Mouse (Mus musculus) myocyte (in vitro differentiated cells): ENCODE data around the gene Nudt21. TPM values are rescaled to one million over a fixed set of nuclear protein-coding genes. Genes with fewer than 3 reads are reported as not detected.

Experiments used
- H3K27me3 ChIP-seq: one replicate; pipeline ENCODE4 v1.6.1; 2011; ENCODE audit not compliant: control insufficient read depth, insufficient read depth, insufficient read length
- H3K36me3 ChIP-seq: one replicate; pipeline ENCODE4 v1.6.1; 2011; ENCODE audit not compliant: control insufficient read depth, insufficient read depth
- H3K4me2 ChIP-seq: one replicate; pipeline ENCODE4 v1.6.1; 2011; ENCODE audit warnings: low read depth, control low read depth
- H3K4me3 ChIP-seq: one replicate; pipeline ENCODE4 v1.5.1; 2011; ENCODE audit warnings: mild to moderate bottlenecking, control low read depth, moderate library complexity
- H3K79me2 ChIP-seq: one replicate; pipeline ENCODE4 v1.6.1; 2011; ENCODE audit not compliant: control insufficient read depth, insufficient read depth
- H3ac ChIP-seq: one replicate; pipeline ENCODE4 v1.6.1; 2011; ENCODE audit not compliant: control insufficient read depth, insufficient read length
- CEBPB ChIP-seq: IDR thresholded peaks from 2 replicates; pipeline ENCODE4 v1.6.1; 2011; ENCODE audit warnings: mild to moderate bottlenecking, moderate library complexity; ENCODE audit not compliant: poor library complexity, insufficient read depth, severe bottlenecking
- E2F4 ChIP-seq: IDR thresholded peaks from one replicate; pipeline ENCODE4 v1.6.1; 2011; ENCODE audit warnings: mild to moderate bottlenecking, control low read depth, moderate library complexity; ENCODE audit not compliant: insufficient read depth
- MAX ChIP-seq: IDR thresholded peaks from one replicate; pipeline ENCODE4 v1.6.1; 2011; ENCODE audit warnings: low read depth, mild to moderate bottlenecking, control low read depth
- MYOD1 ChIP-seq, 3 experiments: IDR thresholded peaks; one replicate each; pipeline ENCODE4 v1.6.1; 2011; ENCODE audit warnings: control low read depth in 2 of 3, low read depth in 2 of 3, mild to moderate bottlenecking in 2 of 3, moderate library complexity in 1 of 3; ENCODE audit not compliant: insufficient read length in 2 of 3, control insufficient read depth in 1 of 3
- MYOG ChIP-seq, 3 experiments: IDR thresholded peaks; one replicate each; pipeline ENCODE4 v1.6.1; 2011; ENCODE audit warnings: control low read depth in 2 of 3, low read depth in 2 of 3, mild to moderate bottlenecking in 2 of 3; ENCODE audit not compliant: insufficient read length in 2 of 3, control insufficient read depth in 1 of 3, insufficient read depth in 1 of 3
- POLR2A ChIP-seq: IDR thresholded peaks from one replicate; pipeline ENCODE4 v1.6.1; 2011; ENCODE audit warnings: low read depth, mild to moderate bottlenecking, control low read depth, moderate library complexity; ENCODE audit not compliant: insufficient read length
- POLR2AphosphoS2 ChIP-seq: IDR thresholded peaks from one replicate; pipeline ENCODE4 v1.6.1; 2011; ENCODE audit warnings: low read depth, control low read depth; ENCODE audit not compliant: insufficient read length
- REST ChIP-seq: IDR thresholded peaks from one replicate; pipeline ENCODE4 v1.6.1; 2011; ENCODE audit warnings: mild to moderate bottlenecking, control low read depth, moderate library complexity; ENCODE audit not compliant: insufficient read depth, insufficient read length
- SRF ChIP-seq: IDR thresholded peaks from one replicate; pipeline ENCODE4 v1.6.1; 2011; ENCODE audit warnings: low read depth; ENCODE audit not compliant: control insufficient read depth, insufficient read length
- TCF12 ChIP-seq: IDR thresholded peaks from one replicate; pipeline ENCODE4 v1.6.1; 2011; ENCODE audit warnings: mild to moderate bottlenecking, control low read depth; ENCODE audit not compliant: poor library complexity, insufficient read depth, severe bottlenecking
- TCF3 ChIP-seq: IDR thresholded peaks from one replicate; pipeline ENCODE4 v1.6.1; 2011; ENCODE audit warnings: low read depth, control low read depth; ENCODE audit not compliant: insufficient read length
- USF1 ChIP-seq: IDR thresholded peaks from one replicate; pipeline ENCODE4 v1.6.1; 2011; ENCODE audit warnings: low read depth, mild to moderate bottlenecking, control low read depth, moderate library complexity
- polyA plus RNA-seq: library from polyadenylated mRNA; unstranded; fragments of >200 nt; fragmentation: generic; extraction: Trizol; gene quantifications from one replicate; pipeline ENCODE4 v1.2.1, GENCODE M21; 2012; ENCODE audit warnings: missing spikeins

The Nudt21 gene
- polyA plus RNA-seq, 1 experiment = 88.6 TPM

DNA sequence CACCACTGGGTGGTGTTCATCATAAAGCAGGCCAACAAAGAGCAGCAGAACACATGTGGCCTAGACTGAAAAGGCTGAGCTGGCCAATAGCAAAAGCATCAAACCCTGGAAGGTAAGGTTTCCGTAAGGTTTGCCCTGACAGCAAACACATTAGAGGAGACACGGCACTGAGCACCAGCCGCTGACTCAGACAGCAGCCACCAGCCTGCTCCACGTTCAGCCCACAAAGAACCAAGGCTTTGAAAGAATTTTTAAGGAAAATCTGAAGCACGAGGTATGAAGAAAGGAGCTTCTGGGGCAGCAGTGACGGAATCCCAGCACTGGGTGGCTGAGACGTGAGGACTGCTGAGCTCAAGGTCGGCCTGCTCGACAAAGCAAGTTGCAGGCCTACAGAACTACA is 32.7 kb downstream of the Nudt21 start:
- no peak for TF ChIP-seq USF1
- no peak for TF ChIP-seq MYOD1 (IDR thresholded peaks at IDR 0.05; ENCODE audit: control insufficient read depth in 1 of 3, insufficient read length in 2 of 3, low read depth in 2 of 3)
- no peak for TF ChIP-seq CEBPB
- no peak for TF ChIP-seq E2F4
- no peak for TF ChIP-seq TCF12
- TF ChIP-seq TCF3 = no peak
- TF ChIP-seq POLR2A = no peak
- no peak for TF ChIP-seq SRF
- no peak for TF ChIP-seq POLR2AphosphoS2
- TF ChIP-seq MYOG (IDR thresholded peaks at IDR 0.05; ENCODE audit: control insufficient read depth in 1 of 3, insufficient read depth in 1 of 3, insufficient read length in 2 of 3, low read depth in 2 of 3) = no peak
- no peak for TF ChIP-seq REST
- no peak for TF ChIP-seq MAX
- Histone ChIP-seq H3K79me2 (peaks cover 47% of the 10 kb centered on the region), H3K4me2 (no peak overlapping the region), H3ac (no peak overlapping the region), H3K36me3 (peaks cover 21% of the 10 kb centered on the region), H3K4me3 (no peak overlapping the region), H3K27me3 (no peaks in the 10 kb centered on the region)

DNA sequence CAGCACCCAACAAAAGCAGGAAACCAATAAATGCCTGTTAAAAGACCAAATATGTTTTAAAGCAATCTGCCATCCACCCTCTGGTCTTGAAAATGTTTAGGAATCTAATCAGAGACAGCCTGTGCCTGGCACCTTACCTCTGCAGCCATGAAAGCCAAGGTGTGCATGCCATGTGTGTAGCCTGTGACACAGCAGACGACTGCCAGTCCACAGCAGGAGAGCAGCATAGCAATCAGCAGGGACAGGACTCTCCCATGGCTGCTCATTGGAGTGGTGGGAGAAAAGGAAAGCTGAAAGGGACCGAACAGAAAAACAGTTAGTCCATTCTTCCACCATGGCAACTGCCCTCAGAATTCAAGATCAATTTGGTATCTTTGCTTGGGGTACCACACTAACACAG is 37.9 kb downstream of the Nudt21 start:
- no peak overlapping the region for H3K4me2 ChIP-seq
- no peak overlapping the region for H3ac ChIP-seq
- H3K27me3 ChIP-seq = no peaks in the 10 kb centered on the region
- H3K79me2 ChIP-seq = no peaks in the 10 kb centered on the region
- H3K4me3 ChIP-seq = no peak overlapping the region
- H3K36me3 ChIP-seq = peaks cover 33% of the 10 kb centered on the region
- TF ChIP-seq MYOG (IDR thresholded peaks at IDR 0.05; ENCODE audit: control insufficient read depth in 1 of 3, insufficient read depth in 1 of 3, insufficient read length in 2 of 3, low read depth in 2 of 3) = no peak

DNA sequence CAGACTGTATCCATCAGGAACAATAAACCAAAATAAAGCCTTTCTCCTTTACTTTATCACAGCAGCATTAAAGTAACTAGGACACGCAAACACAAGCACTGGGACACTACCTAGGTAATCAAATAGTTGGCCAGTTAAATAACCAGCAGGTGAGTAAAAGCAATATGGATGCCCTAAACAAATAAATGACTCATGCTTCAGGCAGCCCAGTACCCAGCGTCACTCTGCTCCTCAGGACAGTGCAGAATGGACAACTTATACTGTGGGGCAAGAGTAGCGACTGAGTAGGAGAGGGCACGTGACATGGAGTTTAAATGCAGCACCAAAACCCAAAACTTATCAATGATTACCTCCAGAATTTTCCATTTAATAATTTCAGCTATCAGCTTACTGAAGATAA is 47.1 kb downstream of the Nudt21 start:
- no peak overlapping the region for H3K4me2 ChIP-seq
- H3K27me3 ChIP-seq = no peaks in the 10 kb centered on the region
- no peak overlapping the region for H3ac ChIP-seq
- TF ChIP-seq USF1 = no peak
- TF ChIP-seq MYOD1 (IDR thresholded peaks at IDR 0.05; ENCODE audit: control insufficient read depth in 1 of 3, insufficient read length in 2 of 3, low read depth in 2 of 3) = no peak
- no peak for TF ChIP-seq POLR2AphosphoS2
- TF ChIP-seq REST = no peak
- TF ChIP-seq TCF12 = no peak
- no peak for TF ChIP-seq E2F4
- no peak for TF ChIP-seq SRF
- no peak for TF ChIP-seq TCF3
- no peak for TF ChIP-seq MAX
- no peak for TF ChIP-seq MYOG (IDR thresholded peaks at IDR 0.05; ENCODE audit: control insufficient read depth in 1 of 3, insufficient read depth in 1 of 3, insufficient read length in 2 of 3, low read depth in 2 of 3)
- no peak for TF ChIP-seq CEBPB
- TF ChIP-seq POLR2A = no peak
- no peaks in the 10 kb centered on the region for H3K79me2 ChIP-seq
- no peak overlapping the region for H3K4me3 ChIP-seq
- H3K36me3 ChIP-seq = peaks cover 22% of the 10 kb centered on the region

DNA sequence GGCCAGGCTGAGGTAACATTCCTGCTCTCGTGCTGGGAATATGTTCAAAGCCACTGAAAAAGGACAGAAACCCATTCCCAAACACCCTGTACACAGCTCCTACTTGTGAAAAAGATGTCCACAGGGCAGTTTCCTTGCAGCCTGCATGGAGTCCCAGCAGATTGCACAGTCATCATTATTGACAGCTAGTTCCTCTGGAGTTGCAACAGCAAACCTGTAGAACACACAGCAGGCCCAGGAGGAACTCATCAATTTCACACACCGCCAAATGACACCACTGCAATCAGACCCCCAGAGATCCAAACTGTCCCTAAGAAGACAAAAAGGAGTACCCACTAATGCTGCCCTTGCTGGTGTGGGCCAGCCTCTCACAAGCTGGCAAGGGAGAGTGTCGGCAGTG is 52.1 kb downstream of the Nudt21 start:
- TF ChIP-seq REST = no peak
- H3K36me3 ChIP-seq = peaks cover 50% of the 10 kb centered on the region

DNA sequence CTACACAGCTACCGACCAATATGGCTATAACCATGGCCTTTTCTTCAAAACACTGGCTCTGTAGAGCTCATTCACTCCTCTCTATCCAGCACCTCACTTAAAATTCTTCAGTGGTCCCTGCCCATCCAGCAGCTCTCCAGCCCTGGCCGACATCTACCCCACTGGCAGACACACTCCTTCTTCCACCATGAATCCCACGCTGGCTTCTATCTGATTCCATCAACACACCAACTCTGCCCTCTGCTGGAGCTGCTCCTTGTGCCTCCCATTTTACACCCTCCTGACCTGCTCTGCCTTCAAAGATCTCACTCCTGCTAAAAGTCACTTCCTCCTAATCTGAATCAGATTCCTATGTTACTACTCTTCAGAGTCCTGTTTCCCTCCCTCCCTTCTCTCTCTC is 53.0 kb downstream of the Nudt21 start:
- H3K27me3 ChIP-seq = no peaks in the 10 kb centered on the region
- peaks cover 54% of the 10 kb centered on the region for H3K36me3 ChIP-seq
- TF ChIP-seq REST = no peak
- TF ChIP-seq SRF = no peak
- TF ChIP-seq MYOG (IDR thresholded peaks at IDR 0.05; ENCODE audit: control insufficient read depth in 1 of 3, insufficient read depth in 1 of 3, insufficient read length in 2 of 3, low read depth in 2 of 3) = no peak
- TF ChIP-seq POLR2A = no peak
- no peak for TF ChIP-seq CEBPB
- no peak for TF ChIP-seq POLR2AphosphoS2
- TF ChIP-seq USF1 = no peak
- TF ChIP-seq TCF3 = no peak
- no peak for TF ChIP-seq E2F4
- TF ChIP-seq MAX = no peak
- no peak for TF ChIP-seq MYOD1 (IDR thresholded peaks at IDR 0.05; ENCODE audit: control insufficient read depth in 1 of 3, insufficient read length in 2 of 3, low read depth in 2 of 3)
- TF ChIP-seq TCF12 = no peak
- no peaks in the 10 kb centered on the region for H3K79me2 ChIP-seq
- H3ac ChIP-seq = no peak overlapping the region
- no peak overlapping the region for H3K4me2 ChIP-seq
- no peak overlapping the region for H3K4me3 ChIP-seq

More for the DNA sequence above, 52.1 kb downstream of the Nudt21 start:
- no peaks in the 10 kb centered on the region for H3K79me2 ChIP-seq
- H3K4me2 ChIP-seq = no peak overlapping the region
- no peak overlapping the region for H3ac ChIP-seq
- H3K4me3 ChIP-seq = no peak overlapping the region
- no peaks in the 10 kb centered on the region for H3K27me3 ChIP-seq
